Mouse (Mus musculus) cerebellum, adult 2 months (tissue): Measurements from ENCODE around the gene Itgb2.

ENCODE experiments used
- CTCF ChIP-seq: fragments of 200-500 bp; IDR thresholded peaks from 2 replicates; pipeline ENCODE4 v1.5.1; 2011; ENCODE audit warnings: low read depth, mild to moderate bottlenecking, control low read depth, low read length, moderate library complexity, borderline replicate concordance; ENCODE audit not compliant: insufficient read depth
- POLR2A ChIP-seq: fragments of 200-500 bp; IDR thresholded peaks from 2 replicates; pipeline ENCODE4 v1.6.1; 2011; ENCODE audit warnings: low read length, control low read depth, borderline replicate concordance; ENCODE audit not compliant: insufficient read depth

GRCm38 (mm10) chr10:77523321-77523720 is 6.7 kb upstream of the Itgb2 start:
- no peak for TF ChIP-seq POLR2A
- no peak for TF ChIP-seq CTCF
